Mouse (Mus musculus): ENCODE data around the gene Olfr1375.
"Not testable (repeated sequence)": the region's sequence is repeated elsewhere in the genome, so short reads cannot be mapped to it uniquely, and the experiment has no call there.

The Olfr1375 gene

DNA sequence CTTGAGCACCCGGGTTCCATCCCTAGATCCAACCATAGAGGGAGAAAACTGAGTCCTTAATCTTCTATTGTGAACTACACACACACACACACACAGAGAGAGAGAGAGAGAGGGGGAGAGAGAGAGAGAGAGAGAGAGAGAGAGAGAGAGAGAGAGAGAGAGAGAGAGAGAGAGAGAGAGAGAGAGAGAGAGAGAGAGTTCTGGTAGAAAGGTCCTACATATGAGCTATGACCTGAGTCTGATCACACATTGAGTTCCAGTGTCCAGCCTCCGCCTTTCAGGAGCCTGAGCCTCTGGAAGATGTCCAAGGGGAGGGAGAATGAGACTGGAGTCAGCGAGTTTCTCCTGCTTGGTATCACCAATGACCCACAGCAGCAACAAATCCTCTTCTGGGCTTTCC lies at the start of gene Olfr1375:
Gene Olfr1375, plus strand, starts transcription at position 301 of the 400 bp plus-strand sequence.
- not testable (repeated sequence) for DNase-seq (ENCODE audit: low spot score)

DNA sequence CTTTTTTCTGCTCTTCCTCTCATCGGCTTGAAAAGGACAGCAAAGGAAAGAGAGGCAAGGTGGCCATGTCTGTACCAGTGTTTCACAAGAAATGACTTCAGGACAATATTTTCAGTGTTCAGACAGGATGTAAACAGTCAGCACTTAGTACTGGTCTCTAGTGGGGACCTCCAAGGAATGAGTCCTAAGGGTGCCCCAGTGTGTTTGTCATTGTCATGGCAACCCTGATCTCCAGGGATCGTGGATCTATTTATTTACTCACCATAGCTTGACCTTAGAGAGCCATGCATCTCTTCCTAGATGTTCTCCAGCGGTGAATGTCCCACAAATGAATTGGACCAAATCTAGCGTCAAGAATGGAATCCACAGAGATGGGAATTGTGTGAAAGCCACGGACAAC lies 44.6 kb upstream of the Olfr1375 start, which contains the start of gene Olfr51:
Gene Olfr51, plus strand, starts transcription at position 301 of the 400 bp plus-strand sequence.
- no peak for DNase-seq (ENCODE audit: low spot score)

DNA sequence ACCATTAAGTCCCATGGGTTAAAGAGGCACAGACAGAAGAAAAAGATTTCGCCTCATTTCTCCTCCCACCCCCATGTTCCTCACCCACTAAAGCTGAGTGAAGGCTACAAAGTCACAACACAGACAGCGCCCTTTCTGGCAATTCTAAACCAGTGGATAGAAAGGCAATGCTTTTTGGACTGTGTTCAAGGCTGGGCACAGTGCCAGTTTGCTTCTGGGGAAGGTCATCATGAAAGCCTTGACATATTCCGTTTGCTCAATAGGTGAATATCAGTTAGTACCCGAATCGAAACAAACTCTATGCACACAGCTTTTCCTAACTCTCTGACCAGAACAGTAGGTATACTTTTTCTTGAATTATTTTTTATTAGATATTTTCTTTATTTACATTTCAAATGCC lies 36.1 kb upstream of the Olfr1375 start:
- no peak for DNase-seq (ENCODE audit: low spot score)

- no peak for DNase-seq (ENCODE audit: low spot score)
Observed at GRCm38 (mm10) chr11:51013936-51014335, 34.0 kb upstream of the Olfr1375 start, which contains the start of gene Olfr54. TSS of gene Olfr54 (plus strand) at chr11:51014236.

DNA sequence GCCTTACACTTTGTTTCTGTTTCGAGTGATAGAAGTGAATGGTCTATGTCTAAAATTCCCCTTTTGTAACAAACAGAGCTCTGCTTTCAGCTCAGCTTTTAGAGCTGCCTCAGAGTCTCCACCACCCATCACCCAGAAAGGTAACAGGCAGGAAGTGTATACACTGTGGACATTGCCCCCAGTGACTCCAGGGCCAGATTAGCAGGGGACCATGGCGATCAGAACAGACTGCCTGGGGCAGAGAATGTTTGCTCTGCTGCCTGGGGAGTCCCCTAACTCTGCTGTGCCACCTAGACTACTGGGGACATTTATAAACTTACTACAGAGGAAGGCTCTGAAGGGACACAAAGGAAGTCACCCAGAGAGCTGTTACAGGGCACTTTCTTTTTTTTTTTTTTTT lies 31.6 kb upstream of the Olfr1375 start:
- DNase-seq (ENCODE audit: low spot score): no peak

DNA sequence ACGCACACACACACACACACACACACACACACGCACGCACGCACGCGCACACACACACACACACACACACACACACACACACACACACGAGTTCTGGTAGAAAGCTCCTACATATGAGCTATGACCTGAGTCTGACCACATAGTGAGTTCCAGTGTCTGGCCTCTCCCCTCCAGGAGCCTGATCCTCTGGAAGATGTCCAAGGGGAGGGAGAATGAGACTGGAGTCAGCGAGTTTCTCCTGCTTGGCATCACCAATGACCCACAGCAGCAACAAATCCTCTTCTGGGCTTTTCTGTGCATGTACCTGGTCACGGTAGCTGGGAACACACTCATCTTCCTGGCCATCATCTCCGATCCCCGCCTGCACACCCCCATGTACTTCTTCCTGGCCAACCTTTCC lies 21.1 kb upstream of the Olfr1375 start:
- not testable (repeated sequence) for DNase-seq (ENCODE audit: low spot score)

GRCm38 (mm10) chr11:51029381-51029780 lies 18.5 kb upstream of the Olfr1375 start:
- not testable (repeated sequence) for DNase-seq (ENCODE audit: low spot score)

- DNase-seq (ENCODE audit: low spot score): no peak
Observed at GRCm38 (mm10) chr11:51030225-51030624, 17.7 kb upstream of the Olfr1375 start.

GRCm38 (mm10) chr11:51032851-51033250 lies 15.1 kb upstream of the Olfr1375 start:
- no peak for DNase-seq (ENCODE audit: low spot score)

GRCm38 (mm10) chr11:51034141-51034540 lies 13.8 kb upstream of the Olfr1375 start:
- not testable (repeated sequence) for DNase-seq (ENCODE audit: low spot score)

- DNase-seq (ENCODE audit: low spot score): no peak
Observed at GRCm38 (mm10) chr11:51035951-51036350, 12.0 kb upstream of the Olfr1375 start.

- DNase-seq (ENCODE audit: low spot score): not testable (repeated sequence)
Observed at GRCm38 (mm10) chr11:51044776-51045175, 3.1 kb upstream of the Olfr1375 start.

- DNase-seq (ENCODE audit: low spot score): no peak
Observed at GRCm38 (mm10) chr11:51051678-51052077, 3.8 kb downstream of the Olfr1375 start.

- no peak for DNase-seq (ENCODE audit: low spot score)
Observed at GRCm38 (mm10) chr11:51053230-51053629, 5.3 kb downstream of the Olfr1375 start.

DNA sequence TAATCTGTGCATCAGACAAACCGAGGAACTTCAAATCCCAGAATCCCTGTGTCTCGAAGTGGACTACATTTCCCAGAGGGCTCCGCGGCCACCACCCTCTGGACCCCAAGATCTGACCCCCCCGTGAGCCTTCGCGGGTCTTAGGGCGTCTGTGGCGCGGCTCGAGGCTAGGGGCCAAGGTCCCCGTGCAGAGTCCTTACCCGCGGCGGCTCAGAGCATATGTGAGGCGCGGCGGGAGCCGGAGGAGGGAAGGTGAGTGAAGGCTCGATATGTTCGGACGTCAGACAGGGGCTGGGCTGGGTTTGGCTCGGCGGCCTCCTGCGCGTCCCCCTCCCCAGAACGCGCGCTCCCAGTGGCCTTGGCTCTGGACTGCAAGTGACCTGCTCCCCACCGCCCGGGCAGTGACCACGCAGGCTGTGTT lies 11.3 kb downstream of the Olfr1375 start, which contains the start of gene Zfp354a:
Gene Zfp354a, plus strand, starts transcription at position 107 of the 421 bp plus-strand sequence.
- DNase-seq (ENCODE audit: low spot score): no peak

GRCm38 (mm10) chr11:51059640-51060039 lies 11.7 kb downstream of the Olfr1375 start:
- no peak for DNase-seq (ENCODE audit: low spot score)

GRCm38 (mm10) chr11:51060981-51061380 lies 13.1 kb downstream of the Olfr1375 start:
- DNase-seq (ENCODE audit: low spot score): no peak

DNA sequence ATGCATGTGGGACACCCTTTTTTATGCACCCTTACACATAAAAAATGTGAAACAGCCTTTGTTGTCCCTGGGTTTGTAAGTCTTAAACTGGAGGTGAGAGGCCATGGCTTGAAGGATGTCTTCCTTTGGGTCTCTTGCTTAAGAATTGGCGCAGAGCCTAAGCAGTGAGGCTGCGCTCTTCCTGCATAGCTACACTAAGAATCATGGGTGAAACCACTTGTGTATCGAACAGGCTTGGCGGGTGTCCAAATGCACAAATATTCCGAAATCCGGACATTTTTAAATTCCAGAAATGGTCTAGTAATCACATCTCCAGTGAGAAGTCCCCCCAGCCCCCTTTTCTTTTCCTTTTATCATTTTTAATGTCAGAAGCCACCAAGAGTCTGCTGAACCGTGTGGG lies 15.4 kb downstream of the Olfr1375 start:
- DNase-seq (ENCODE audit: low spot score): no peak

DNA sequence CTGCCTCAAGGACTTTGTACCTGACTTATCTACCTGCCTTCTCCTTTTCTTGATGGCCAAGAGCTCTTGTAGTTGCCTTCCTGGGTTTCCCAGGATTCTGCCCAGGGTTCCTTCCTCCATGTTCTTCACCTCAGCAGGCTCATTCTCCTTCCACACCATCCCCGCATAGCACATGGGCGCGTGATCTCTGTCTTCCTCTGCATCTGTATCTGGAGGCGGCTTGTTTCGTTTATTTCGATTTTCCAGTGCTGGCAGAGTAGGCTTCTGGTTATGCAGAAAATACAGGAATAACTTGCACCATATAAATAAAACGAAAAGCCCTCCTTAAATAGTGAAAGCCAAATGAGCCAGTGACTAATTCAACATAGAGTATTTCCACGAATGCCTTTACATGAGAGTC lies 15.9 kb downstream of the Olfr1375 start:
- DNase-seq (ENCODE audit: low spot score): no peak

DNA sequence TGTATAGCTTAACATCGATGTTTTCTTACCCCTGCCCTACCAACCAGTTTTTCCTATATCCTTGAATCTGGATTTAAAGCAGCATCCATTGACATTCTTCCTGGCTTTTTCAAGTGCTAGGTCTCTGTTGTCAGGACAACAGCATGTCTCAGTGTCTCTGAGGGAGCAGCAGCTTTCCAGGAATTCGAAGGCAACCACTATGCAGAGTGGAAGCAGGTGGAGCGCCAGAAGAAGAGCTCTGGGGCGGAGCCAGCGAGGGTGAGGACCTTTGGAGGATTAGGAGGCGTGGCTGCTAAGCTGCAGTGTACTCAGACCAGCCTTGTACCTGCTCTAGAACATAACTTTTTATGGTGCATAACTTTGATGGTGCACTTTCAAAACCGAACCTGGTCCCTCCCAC lies 36.6 kb downstream of the Olfr1375 start:
- no peak for DNase-seq (ENCODE audit: low spot score)

- DNase-seq (ENCODE audit: low spot score): no peak
Observed at GRCm38 (mm10) chr11:51085269-51085668, 37.4 kb downstream of the Olfr1375 start.

All from urinary bladder, postnatal 10 days (tissue).